Mouse (Mus musculus) left cerebral cortex, postnatal 4 days (tissue): Measurements from ENCODE around the gene Slc35d1. TPM values are rescaled to one million over a fixed set of nuclear protein-coding genes. Genes with fewer than 3 reads are reported as not detected.

Source experiments
- total RNA-seq, 2 experiments: library from RNA; stranded (reverse); gene quantifications; 2 replicates each; pipeline ENCODE4 v1.2.3; 2021

Slc35d1 gene
- total RNA-seq, 2 experiments from 2014 or later: 10.2 to 10.9 TPM

Other genes with a start within 250 kb of the Slc35d1 start
- gene Tctex1d1, start 236.6 kb downstream of the Slc35d1 start, total RNA-seq: 1 to 10 TPM; 1.0 to 1.4 TPM
- not detected for gene Insl5, start 188.3 kb downstream of the Slc35d1 start, total RNA-seq
- 10 to 100 TPM; 49.1 to 59.0 TPM for gene Mier1, start 100.8 kb downstream of the Slc35d1 start, total RNA-seq
- 10 to 100 TPM; 10.9 TPM for gene Wdr78, start 100.6 kb downstream of the Slc35d1 start, total RNA-seq
- gene 4921539E11Rik, start 75.7 kb upstream of the Slc35d1 start, total RNA-seq: not detected
- gene Oma1, start 98.6 kb upstream of the Slc35d1 start, total RNA-seq: 1 to 10 TPM; 9.1 to 9.3 TPM